Mouse (Mus musculus): ENCODE results near the gene Spns3. TPM values are rescaled to one million over a fixed set of nuclear protein-coding genes. Genes with fewer than 3 reads are reported as not detected.

The Spns3 gene
- total and polyA plus RNA-seq, 2 experiments from 2014 or later, result 0.22 TPM; not detected in 1

DNA sequence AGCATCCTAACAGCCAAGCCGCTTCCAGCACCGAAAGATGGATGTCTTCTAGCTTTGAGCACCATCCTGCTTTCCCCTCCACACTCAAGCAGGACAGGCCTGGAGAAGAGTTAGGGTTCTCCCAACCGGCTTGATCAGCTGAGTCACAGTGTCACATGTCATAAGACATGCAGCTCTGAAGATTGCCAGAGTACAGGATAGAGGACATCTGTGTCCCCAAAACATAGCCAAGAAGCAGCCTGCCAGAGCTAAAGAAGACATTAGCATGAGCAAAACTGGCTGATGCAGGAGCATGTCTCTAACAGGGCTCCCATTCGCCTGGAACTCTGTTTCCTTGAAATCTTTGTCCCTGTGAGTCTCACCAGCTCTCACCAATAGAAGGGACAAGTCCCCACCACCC is 24.1 kb downstream of the Spns3 start:
- Histone ChIP-seq H3K27ac (ENCODE audit: low read depth, low read length) (no peak overlapping the region), H3K4me3 (ENCODE audit: low read depth, low read length) (no peak overlapping the region), H3K27me3 (ENCODE audit: insufficient read depth, low read length) (no peaks in the 10 kb centered on the region), H3K4me1 (ENCODE audit: insufficient read depth, low read length) (no peaks in the 10 kb centered on the region), H3K4me2 (ENCODE audit: low read depth, low read length, poor library complexity, severe bottlenecking) (no peak overlapping the region), H3K9me3 (ENCODE audit: low read length) (no peaks in the 10 kb centered on the region), H3K36me3 (ENCODE audit: insufficient read depth, low read length) (no peaks in the 10 kb centered on the region), H3K9ac (replicated peaks; ENCODE audit: low read length, poor library complexity, severe bottlenecking) (no peak overlapping the region)
- TF ChIP-seq CTCF (IDR thresholded peaks at IDR 0.05), result no peak
- WGBS, result 90% methylated on average over 4 of the region's 4 CpGs
- DNase-seq (ENCODE audit: low spot score), result no peak
- ATAC-seq (ENCODE audit: low FRiP score), result no peak

DNA sequence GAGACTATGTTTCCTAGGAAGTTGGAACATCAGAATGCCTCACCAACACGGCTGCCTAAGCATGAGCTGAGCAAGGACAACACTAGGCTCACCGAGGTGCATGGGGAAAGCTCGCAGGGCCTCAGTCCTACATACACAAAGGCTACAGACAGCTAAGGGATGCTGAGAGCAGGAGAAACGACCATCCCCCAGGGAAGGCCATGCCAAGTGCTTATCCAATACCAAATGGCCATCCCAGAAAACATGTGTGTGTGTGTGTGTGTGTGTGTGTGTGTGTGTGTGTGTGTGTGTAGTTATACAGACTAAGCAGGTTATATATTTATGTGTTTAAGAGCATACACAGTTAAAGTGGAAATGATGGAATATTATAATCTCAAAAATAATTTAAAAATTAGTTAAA is 26.6 kb downstream of the Spns3 start:
- 51% methylated on average over 4 of the region's 4 CpGs for WGBS
- Histone ChIP-seq H3K36me3 (ENCODE audit: insufficient read depth, low read length) (no peaks in the 10 kb centered on the region), H3K4me1 (ENCODE audit: insufficient read depth, low read length) (no peaks in the 10 kb centered on the region), H3K9ac (replicated peaks; ENCODE audit: low read length, poor library complexity, severe bottlenecking) (no peak overlapping the region), H3K27me3 (ENCODE audit: insufficient read depth, low read length) (no peaks in the 10 kb centered on the region), H3K9me3 (ENCODE audit: low read length) (no peaks in the 10 kb centered on the region), H3K4me2 (ENCODE audit: low read depth, low read length, poor library complexity, severe bottlenecking) (no peak overlapping the region), H3K27ac (ENCODE audit: low read depth, low read length) (no peak overlapping the region), H3K4me3 (ENCODE audit: low read depth, low read length) (no peak overlapping the region)
- DNase-seq (ENCODE audit: low spot score) (peak; percentile 34), ATAC-seq (ENCODE audit: low FRiP score) (no peak)
- TF ChIP-seq CTCF (IDR thresholded peaks at IDR 0.05), result no peak

- Histone ChIP-seq H3K4me1 (ENCODE audit: insufficient read depth, low read length) (no peaks in the 10 kb centered on the region), H3K9ac (replicated peaks; ENCODE audit: low read length, poor library complexity, severe bottlenecking) (no peak overlapping the region), H3K27me3 (ENCODE audit: insufficient read depth, low read length) (no peaks in the 10 kb centered on the region), H3K4me3 (ENCODE audit: low read depth, low read length) (no peak overlapping the region), H3K4me2 (ENCODE audit: low read depth, low read length, poor library complexity, severe bottlenecking) (no peak overlapping the region), H3K9me3 (ENCODE audit: low read length) (no peaks in the 10 kb centered on the region), H3K36me3 (ENCODE audit: insufficient read depth, low read length) (no peaks in the 10 kb centered on the region), H3K27ac (ENCODE audit: low read depth, low read length) (no peak overlapping the region)
- 67% methylated on average over 5 of the region's 5 CpGs for WGBS
- DNase-seq (ENCODE audit: low spot score) (peak; percentile 75), ATAC-seq (ENCODE audit: low FRiP score) (no peak)
- TF ChIP-seq CTCF (IDR thresholded peaks at IDR 0.05), result no peak
Measured at GRCm38 (mm10) chr11:72522616-72523041, 27.7 kb downstream of the Spns3 start.

GRCm38 (mm10) chr11:72521598-72522541 is 28.4 kb downstream of the Spns3 start:
- ATAC-seq (ENCODE audit: low FRiP score) (no peak), DNase-seq (ENCODE audit: low spot score) (no peak)
- H3K9me3 ChIP-seq (ENCODE audit: low read length), result no peaks in the 10 kb centered on the region
- no peak overlapping the region for H3K9ac ChIP-seq (replicated peaks; ENCODE audit: low read length, poor library complexity, severe bottlenecking)
- 82% methylated on average over 5 of the region's 5 CpGs for WGBS
- H3K36me3 ChIP-seq (ENCODE audit: insufficient read depth, low read length), result no peaks in the 10 kb centered on the region
- H3K27me3 ChIP-seq (ENCODE audit: insufficient read depth, low read length), result no peaks in the 10 kb centered on the region
- TF ChIP-seq CTCF (IDR thresholded peaks at IDR 0.05), result no peak
- H3K4me3 ChIP-seq (ENCODE audit: low read depth, low read length), result no peak overlapping the region
- H3K4me1 ChIP-seq (ENCODE audit: insufficient read depth, low read length), result no peaks in the 10 kb centered on the region
- no peak overlapping the region for H3K4me2 ChIP-seq (ENCODE audit: low read depth, low read length, poor library complexity, severe bottlenecking)
- no peak overlapping the region for H3K27ac ChIP-seq (ENCODE audit: low read depth, low read length)

GRCm38 (mm10) chr11:72519895-72520294 is 30.4 kb downstream of the Spns3 start:
- 69% methylated on average over 3 of the region's 3 CpGs for WGBS
- no peaks in the 10 kb centered on the region for H3K9me3 ChIP-seq (ENCODE audit: low read length)
- H3K4me3 ChIP-seq (ENCODE audit: low read depth, low read length), result no peak overlapping the region
- TF ChIP-seq CTCF (IDR thresholded peaks at IDR 0.05), result no peak
- H3K4me1 ChIP-seq (ENCODE audit: insufficient read depth, low read length), result no peaks in the 10 kb centered on the region
- no peak for DNase-seq (ENCODE audit: low spot score)
- no peaks in the 10 kb centered on the region for H3K27me3 ChIP-seq (ENCODE audit: insufficient read depth, low read length)
- H3K27ac ChIP-seq (ENCODE audit: low read depth, low read length), result no peak overlapping the region
- H3K4me2 ChIP-seq (ENCODE audit: low read depth, low read length, poor library complexity, severe bottlenecking), result no peak overlapping the region
- no peak overlapping the region for H3K9ac ChIP-seq (replicated peaks; ENCODE audit: low read length, poor library complexity, severe bottlenecking)
- no peak for ATAC-seq (ENCODE audit: low FRiP score)
- no peaks in the 10 kb centered on the region for H3K36me3 ChIP-seq (ENCODE audit: insufficient read depth, low read length)

DNA sequence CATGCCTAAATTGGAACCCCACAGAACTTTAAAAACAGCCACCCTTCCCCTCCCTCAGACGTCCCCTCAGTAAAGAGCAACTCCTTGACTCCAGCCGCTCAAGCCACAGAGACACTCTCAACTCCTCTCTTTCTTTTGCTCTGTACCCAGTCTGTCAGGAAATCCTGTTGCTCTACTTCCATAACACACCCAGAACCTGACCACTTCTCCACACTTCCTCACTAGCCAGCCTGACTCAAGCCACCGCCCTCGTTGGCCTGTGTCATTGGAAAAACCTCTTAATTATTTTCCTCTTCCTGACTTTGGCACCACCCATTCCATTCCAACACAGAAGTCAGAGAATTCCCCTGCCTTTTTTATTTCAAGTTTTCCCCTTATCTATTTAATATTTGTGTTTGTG is 31.1 kb downstream of the Spns3 start:
- 77% methylated on average over 4 of the region's 4 CpGs for WGBS
- no peak for DNase-seq (ENCODE audit: low spot score)
- no peak for TF ChIP-seq CTCF (IDR thresholded peaks at IDR 0.05)
- Histone ChIP-seq H3K36me3 (ENCODE audit: insufficient read depth, low read length) (no peaks in the 10 kb centered on the region), H3K4me3 (ENCODE audit: low read depth, low read length) (no peak overlapping the region), H3K4me1 (ENCODE audit: insufficient read depth, low read length) (no peaks in the 10 kb centered on the region), H3K27me3 (ENCODE audit: insufficient read depth, low read length) (no peaks in the 10 kb centered on the region), H3K4me2 (ENCODE audit: low read depth, low read length, poor library complexity, severe bottlenecking) (no peak overlapping the region), H3K9ac (replicated peaks; ENCODE audit: low read length, poor library complexity, severe bottlenecking) (no peak overlapping the region), H3K9me3 (ENCODE audit: low read length) (no peaks in the 10 kb centered on the region), H3K27ac (ENCODE audit: low read depth, low read length) (no peak overlapping the region)
- no peak for ATAC-seq (ENCODE audit: low FRiP score)

All from midbrain, postnatal 0 days (tissue).